Mouse (Mus musculus): ENCODE results near the gene Cabp4. TPM values are rescaled to one million over a fixed set of nuclear protein-coding genes. Genes with fewer than 3 reads are reported as not detected.
"Not testable (repeated sequence)": the region's sequence is repeated elsewhere in the genome, so short reads cannot be mapped to it uniquely, and the experiment has no call there.

Cabp4 gene
- polyA plus RNA-seq, 1 experiment from 2014 or later: not detected

GRCm38 (mm10) chr19:4122411-4123370 is 21.1 kb downstream of the Cabp4 start:
- Histone ChIP-seq H3K27ac (no peak overlapping the region), H3K4me1 (peaks cover 28% of the 10 kb centered on the region), H3K36me3 (peaks cover 14% of the 10 kb centered on the region), H3K27me3 (ENCODE audit: insufficient read depth, poor library complexity, severe bottlenecking) (no peaks in the 10 kb centered on the region), H3K4me3 (no peak overlapping the region), H3K9me3 (no peaks in the 10 kb centered on the region)
- no peak for DNase-seq (ENCODE audit: low spot score)
- WGBS: 79% methylated on average over 7 of the region's 7 CpGs

- not testable (repeated sequence) for H3K9me3 ChIP-seq; H3K27me3 ChIP-seq (ENCODE audit: insufficient read depth, poor library complexity, severe bottlenecking); H3K4me3 ChIP-seq; DNase-seq (ENCODE audit: low spot score)
- peaks cover 18% of the 10 kb centered on the region for H3K36me3 ChIP-seq
- peak overlapping the region; percentile 89 for H3K27ac ChIP-seq
- WGBS: 60% methylated on average over 6 of the region's 6 CpGs
- H3K4me1 ChIP-seq: peaks cover 20% of the 10 kb centered on the region
Measured at GRCm38 (mm10) chr19:4121896-4122295, 21.9 kb downstream of the Cabp4 start.

- Histone ChIP-seq H3K4me3 (peak overlapping the region; percentile 62), H3K4me1 (peaks cover 14% of the 10 kb centered on the region; the same call in 1 of the 2 replicates), H3K27me3 (ENCODE audit: insufficient read depth, poor library complexity, severe bottlenecking) (no peaks in the 10 kb centered on the region), H3K36me3 (peaks cover 24% of the 10 kb centered on the region), H3K27ac (peak overlapping the region; percentile 89), H3K9me3 (no peaks in the 10 kb centered on the region)
- 4% methylated on average over 38 of the region's 38 CpGs for WGBS
- peak; percentile 98 for DNase-seq (ENCODE audit: low spot score)
Measured at GRCm38 (mm10) chr19:4121097-4121805, 22.6 kb downstream of the Cabp4 start.

GRCm38 (mm10) chr19:4120496-4120895 is 23.3 kb downstream of the Cabp4 start:
- Histone ChIP-seq H3K36me3 (peaks cover 32% of the 10 kb centered on the region), H3K4me1 (peaks cover 13% of the 10 kb centered on the region; the same call in 1 of the 2 replicates), H3K4me3 (peak overlapping the region; percentile 62), H3K27ac (no peak overlapping the region), H3K27me3 (ENCODE audit: insufficient read depth, poor library complexity, severe bottlenecking) (no peaks in the 10 kb centered on the region), H3K9me3 (no peaks in the 10 kb centered on the region)
- no peak for DNase-seq (ENCODE audit: low spot score)
- 89% methylated on average over 2 of the region's 2 CpGs for WGBS

GRCm38 (mm10) chr19:4119716-4120487 is 23.9 kb downstream of the Cabp4 start:
- Histone ChIP-seq H3K27ac (no peak overlapping the region), H3K9me3 (no peaks in the 10 kb centered on the region), H3K36me3 (peaks cover 38% of the 10 kb centered on the region), H3K27me3 (ENCODE audit: insufficient read depth, poor library complexity, severe bottlenecking) (no peaks in the 10 kb centered on the region), H3K4me1 (peaks cover 15% of the 10 kb centered on the region; the same call in 1 of the 2 replicates), H3K4me3 (peak overlapping the region; percentile 62; the same call in 1 of the 2 replicates)
- DNase-seq (ENCODE audit: low spot score): no peak
- WGBS: 81% methylated on average over 6 of the region's 6 CpGs

GRCm38 (mm10) chr19:4118350-4118749 is 25.5 kb downstream of the Cabp4 start:
- 90% methylated on average over 2 of the region's 2 CpGs for WGBS
- H3K36me3 ChIP-seq: peaks cover 53% of the 10 kb centered on the region
- H3K4me3 ChIP-seq: no peak overlapping the region
- no peaks in the 10 kb centered on the region for H3K9me3 ChIP-seq
- DNase-seq (ENCODE audit: low spot score): no peak
- H3K4me1 ChIP-seq: peaks cover 30% of the 10 kb centered on the region
- H3K27me3 ChIP-seq (ENCODE audit: insufficient read depth, poor library complexity, severe bottlenecking): no peaks in the 10 kb centered on the region
- no peak overlapping the region for H3K27ac ChIP-seq

GRCm38 (mm10) chr19:4117006-4117405 is 26.8 kb downstream of the Cabp4 start:
- DNase-seq (ENCODE audit: low spot score): no peak
- WGBS: 96% methylated on average over 7 of the region's 7 CpGs
- Histone ChIP-seq H3K4me3 (no peak overlapping the region), H3K27ac (no peak overlapping the region), H3K27me3 (ENCODE audit: insufficient read depth, poor library complexity, severe bottlenecking) (no peaks in the 10 kb centered on the region), H3K4me1 (peaks cover 33% of the 10 kb centered on the region), H3K9me3 (no peaks in the 10 kb centered on the region), H3K36me3 (peaks cover 66% of the 10 kb centered on the region)

- Histone ChIP-seq H3K9me3 (no peaks in the 10 kb centered on the region), H3K36me3 (peaks cover 78% of the 10 kb centered on the region), H3K27me3 (ENCODE audit: insufficient read depth, poor library complexity, severe bottlenecking) (no peaks in the 10 kb centered on the region), H3K4me1 (peaks cover 33% of the 10 kb centered on the region), H3K4me3 (no peak overlapping the region), H3K27ac (no peak overlapping the region)
- DNase-seq (ENCODE audit: low spot score): no peak
- WGBS: 80% methylated on average over 11 of the region's 11 CpGs
Measured at GRCm38 (mm10) chr19:4115816-4116215, 28.0 kb downstream of the Cabp4 start.

- 93% methylated on average over 10 of the region's 10 CpGs for WGBS
Measured at GRCm38 (mm10) chr19:4115144-4115543, 28.7 kb downstream of the Cabp4 start.

GRCm38 (mm10) chr19:4114551-4114950 is 29.3 kb downstream of the Cabp4 start:
- Histone ChIP-seq H3K36me3 (peaks cover 82% of the 10 kb centered on the region), H3K9me3 (no peaks in the 10 kb centered on the region)
- 85% methylated on average over 10 of the region's 10 CpGs for WGBS

More at GRCm38 (mm10) chr19:4115144-4115543, 28.7 kb downstream of the Cabp4 start:
- Histone ChIP-seq H3K4me1 (peaks cover 30% of the 10 kb centered on the region), H3K4me3 (no peak overlapping the region), H3K9me3 (no peaks in the 10 kb centered on the region), H3K27ac (no peak overlapping the region), H3K27me3 (ENCODE audit: insufficient read depth, poor library complexity, severe bottlenecking) (no peaks in the 10 kb centered on the region), H3K36me3 (peaks cover 82% of the 10 kb centered on the region)
- no peak for DNase-seq (ENCODE audit: low spot score)

GRCm38 (mm10) chr19:4113806-4114230 is 30.0 kb downstream of the Cabp4 start:
- Histone ChIP-seq H3K36me3 (peaks cover 80% of the 10 kb centered on the region), H3K4me3 (no peak overlapping the region), H3K4me1 (peaks cover 29% of the 10 kb centered on the region), H3K27me3 (ENCODE audit: insufficient read depth, poor library complexity, severe bottlenecking) (no peaks in the 10 kb centered on the region), H3K9me3 (no peaks in the 10 kb centered on the region), H3K27ac (peak overlapping the region; percentile 37; the same call in 1 of the 2 replicates)
- DNase-seq (ENCODE audit: low spot score): no peak
- WGBS: 51% methylated on average over 5 of the region's 5 CpGs

More at GRCm38 (mm10) chr19:4114551-4114950, 29.3 kb downstream of the Cabp4 start:
- Histone ChIP-seq H3K27ac (no peak overlapping the region), H3K27me3 (ENCODE audit: insufficient read depth, poor library complexity, severe bottlenecking) (no peaks in the 10 kb centered on the region), H3K4me1 (peaks cover 29% of the 10 kb centered on the region), H3K4me3 (no peak overlapping the region)
- no peak for DNase-seq (ENCODE audit: low spot score)

GRCm38 (mm10) chr19:4113186-4113805 is 30.5 kb downstream of the Cabp4 start:
- H3K27me3 ChIP-seq (ENCODE audit: insufficient read depth, poor library complexity, severe bottlenecking): no peaks in the 10 kb centered on the region
- no peak for DNase-seq (ENCODE audit: low spot score)
- peak overlapping the region; percentile 37; the same call in 1 of the 2 replicates for H3K27ac ChIP-seq
- WGBS: 73% methylated on average over 13 of the region's 13 CpGs
- no peaks in the 10 kb centered on the region for H3K9me3 ChIP-seq
- no peak overlapping the region for H3K4me3 ChIP-seq
- peaks cover 82% of the 10 kb centered on the region for H3K36me3 ChIP-seq
- H3K4me1 ChIP-seq: peaks cover 29% of the 10 kb centered on the region

Data from heart, embryonic 10.5 days (tissue).